Mouse (Mus musculus): ENCODE results near the gene Prkg2. TPM values are rescaled to one million over a fixed set of nuclear protein-coding genes. Genes with fewer than 3 reads are reported as not detected.
A peak's percentile ranks its signal among the peaks of the same experiment; 100 is the strongest.

The Prkg2 gene
- 10 to 100 TPM; 13.8 to 16.5 TPM for total RNA-seq (2021)

DNA sequence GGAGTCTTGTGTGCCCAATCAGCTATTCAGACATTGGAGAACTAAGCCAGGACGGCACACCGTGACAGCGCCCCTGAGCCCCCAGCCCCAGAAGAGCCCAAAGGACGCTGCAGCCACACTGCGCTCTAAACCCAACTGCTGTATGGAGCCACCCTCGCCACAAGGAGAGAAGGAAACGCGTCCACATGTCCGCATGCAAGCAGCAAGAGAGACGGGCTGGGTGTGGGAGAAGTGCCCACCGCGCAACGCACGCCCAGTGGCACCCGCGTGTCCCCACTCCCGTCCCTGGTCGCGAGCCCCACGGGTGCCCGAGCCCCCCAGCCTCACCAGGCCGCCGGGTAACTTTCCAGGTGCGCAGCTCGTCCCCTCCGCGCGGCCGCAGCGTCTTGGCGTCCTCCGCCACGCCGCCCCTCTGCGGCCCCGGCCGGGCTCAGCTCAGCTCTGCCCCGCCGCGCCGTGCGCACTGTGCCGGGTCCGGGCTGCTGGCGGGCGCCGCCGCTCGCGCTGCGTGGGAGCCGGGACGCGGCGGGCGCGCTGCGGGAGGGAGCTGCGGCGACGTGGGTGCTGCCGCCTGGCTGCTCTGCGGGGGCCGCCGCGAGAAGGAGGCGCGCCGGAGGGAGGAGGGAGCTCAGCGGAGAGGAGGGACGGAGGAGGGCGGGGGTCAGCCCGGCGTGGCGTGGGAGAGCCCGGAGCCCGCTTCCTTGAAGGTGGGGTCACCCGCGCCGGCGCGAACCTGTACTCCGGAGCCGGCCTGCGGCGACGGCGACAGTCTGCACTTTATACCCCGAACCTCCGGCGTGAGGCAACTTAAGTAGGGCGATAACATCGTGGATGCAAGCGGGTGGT lies at the start of gene Prkg2:
Gene Prkg2, minus strand, starts transcription at position 756 of the 846 bp plus-strand sequence.
- DNase-seq (ENCODE audit: low spot score in 2 of 2), result peak; percentile 57 to 66
- intact Hi-C loops (cut with DNase I), result loop anchor here (10.0 kb wide), 1 partner anchor 132 kb away; no protein-coding TSS in a partner anchor

- intact Hi-C loops (cut with DNase I), result no loop called here
- DNase-seq (ENCODE audit: low spot score in 2 of 2), result peak in 1 of 2 experiments; percentile 7
Observed at GRCm38 (mm10) chr5:99083955-99084354, 46.8 kb upstream of the Prkg2 start.

DNA sequence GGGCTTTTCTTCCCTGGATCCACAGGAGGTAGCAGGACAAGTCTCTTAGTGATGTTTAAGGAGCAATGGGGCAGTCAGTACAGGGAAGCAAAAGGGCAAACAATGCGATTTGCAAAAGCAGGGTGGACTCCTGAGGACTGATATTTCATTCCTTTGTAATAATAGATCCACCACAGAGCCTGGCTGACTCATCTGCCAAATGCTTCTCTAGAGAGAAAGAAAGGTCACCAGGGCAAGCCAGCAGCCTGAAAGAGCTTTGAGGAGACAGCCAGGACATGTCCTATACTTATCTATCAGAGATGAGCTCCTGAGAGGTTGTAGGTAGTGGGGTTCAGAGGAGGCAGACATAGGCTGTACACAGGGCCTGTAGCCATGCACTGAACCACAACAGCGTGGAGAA lies 41.2 kb upstream of the Prkg2 start:
- DNase-seq (ENCODE audit: low spot score in 2 of 2), result no peak
- intact Hi-C loops (cut with DNase I), result no loop called here

- DNase-seq (ENCODE audit: low spot score in 2 of 2), result no peak
- intact Hi-C loops (cut with DNase I), result no loop called here
Observed at GRCm38 (mm10) chr5:99068391-99068790, 31.2 kb upstream of the Prkg2 start.

GRCm38 (mm10) chr5:99062582-99062981 lies 25.4 kb upstream of the Prkg2 start:
- intact Hi-C loops (cut with DNase I), result no loop called here
- no peak for DNase-seq (ENCODE audit: low spot score in 2 of 2)

GRCm38 (mm10) chr5:99039021-99039420 lies 1.9 kb upstream of the Prkg2 start:
- intact Hi-C loops (cut with DNase I), result loop anchor here (10.0 kb wide), 1 partner anchor 134 kb away; no protein-coding TSS in a partner anchor
- DNase-seq (ENCODE audit: low spot score in 2 of 2), result no peak

- intact Hi-C loops (cut with DNase I), result loop anchor here (10.0 kb wide), 1 partner anchor 133 kb away; no protein-coding TSS in a partner anchor
- peak in 1 of 2 experiments; percentile 14 for DNase-seq (ENCODE audit: low spot score in 2 of 2)
Observed at GRCm38 (mm10) chr5:99037442-99037811, 276 bp upstream of the Prkg2 start.

DNA sequence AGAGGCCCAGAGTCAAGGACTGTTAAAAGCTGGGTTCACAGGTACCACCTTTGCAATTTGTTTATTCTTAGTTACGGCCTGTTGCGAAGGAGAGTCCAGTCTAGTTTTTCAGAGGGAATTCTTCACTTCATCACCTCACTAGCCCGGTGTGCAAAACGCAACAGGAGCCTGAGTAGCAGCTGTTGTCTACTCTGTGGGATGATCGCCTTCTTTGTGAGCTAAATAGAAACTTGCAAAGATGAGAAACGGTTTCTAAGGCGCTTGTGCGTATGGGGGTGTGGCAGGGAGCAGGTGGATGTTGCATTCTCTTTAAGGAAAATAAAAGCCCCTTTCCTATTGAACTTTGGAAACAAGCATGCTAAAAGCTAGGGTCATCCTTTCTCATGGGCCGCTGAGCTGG lies 1.2 kb downstream of the Prkg2 start:
- intact Hi-C loops (cut with DNase I), result loop anchor here (10.0 kb wide), 1 partner anchor 131 kb away; no protein-coding TSS in a partner anchor

GRCm38 (mm10) chr5:99031551-99032149 lies 5.5 kb downstream of the Prkg2 start:
- intact Hi-C loops (cut with DNase I), result loop anchor here (5.0 to 10.0 kb wide), 2 partner anchors 84 to 127 kb away; no protein-coding TSS in a partner anchor
- peak in 1 of 2 experiments; percentile 69 for DNase-seq (ENCODE audit: low spot score in 2 of 2)

More for the DNA sequence above, 1.2 kb downstream of the Prkg2 start:
- peak in 1 of 2 experiments; percentile 34 for DNase-seq (ENCODE audit: low spot score in 2 of 2)

- intact Hi-C loops (cut with DNase I), result no loop called here
- DNase-seq (ENCODE audit: low spot score in 2 of 2), result no peak
Observed at GRCm38 (mm10) chr5:99026343-99026742, 10.8 kb downstream of the Prkg2 start.

GRCm38 (mm10) chr5:99019709-99020108 lies 17.4 kb downstream of the Prkg2 start:
- peak; percentile 67 to 88 for DNase-seq (ENCODE audit: low spot score in 2 of 2)
- intact Hi-C loops (cut with DNase I), result no loop called here

GRCm38 (mm10) chr5:99015140-99015539 lies 22.0 kb downstream of the Prkg2 start:
- DNase-seq (ENCODE audit: low spot score in 2 of 2), result no peak
- intact Hi-C loops (cut with DNase I), result no loop called here

- no peak for DNase-seq (ENCODE audit: low spot score in 2 of 2)
- intact Hi-C loops (cut with DNase I), result no loop called here
Observed at GRCm38 (mm10) chr5:99010448-99011151, 26.6 kb downstream of the Prkg2 start.

- no peak for DNase-seq (ENCODE audit: low spot score in 2 of 2)
- intact Hi-C loops (cut with DNase I), result no loop called here
Observed at GRCm38 (mm10) chr5:98998104-98998503, 39.0 kb downstream of the Prkg2 start.

DNA sequence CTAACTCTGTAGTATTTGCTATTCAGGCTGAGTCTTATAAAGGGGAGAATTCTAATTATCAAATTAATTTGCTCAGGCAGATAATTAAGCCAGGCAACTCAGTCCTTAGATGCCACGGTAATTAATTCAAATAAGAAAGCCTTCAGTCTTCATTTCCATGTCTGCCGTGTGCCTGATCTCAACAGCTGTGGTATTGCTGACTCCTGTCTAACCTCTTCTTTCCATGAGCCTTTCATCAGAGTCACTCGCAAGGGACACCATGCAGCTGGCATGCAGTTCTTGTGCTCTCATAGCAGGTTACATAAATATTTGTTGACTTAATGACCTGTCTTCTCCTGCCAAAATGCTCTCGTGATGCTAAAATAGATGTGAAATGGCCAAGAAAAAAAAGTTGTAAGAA lies 41.4 kb downstream of the Prkg2 start:
- intact Hi-C loops (cut with DNase I), result no loop called here

GRCm38 (mm10) chr5:98991600-98991999 lies 45.6 kb downstream of the Prkg2 start:
- DNase-seq (ENCODE audit: low spot score in 2 of 2), result no peak
- intact Hi-C loops (cut with DNase I), result no loop called here

More for the DNA sequence above, 41.4 kb downstream of the Prkg2 start:
- DNase-seq (ENCODE audit: low spot score in 2 of 2), result no peak

- intact Hi-C loops (cut with DNase I), result no loop called here
- no peak for DNase-seq (ENCODE audit: low spot score in 2 of 2)
Observed at GRCm38 (mm10) chr5:98987634-98988033, 49.5 kb downstream of the Prkg2 start.

DNA sequence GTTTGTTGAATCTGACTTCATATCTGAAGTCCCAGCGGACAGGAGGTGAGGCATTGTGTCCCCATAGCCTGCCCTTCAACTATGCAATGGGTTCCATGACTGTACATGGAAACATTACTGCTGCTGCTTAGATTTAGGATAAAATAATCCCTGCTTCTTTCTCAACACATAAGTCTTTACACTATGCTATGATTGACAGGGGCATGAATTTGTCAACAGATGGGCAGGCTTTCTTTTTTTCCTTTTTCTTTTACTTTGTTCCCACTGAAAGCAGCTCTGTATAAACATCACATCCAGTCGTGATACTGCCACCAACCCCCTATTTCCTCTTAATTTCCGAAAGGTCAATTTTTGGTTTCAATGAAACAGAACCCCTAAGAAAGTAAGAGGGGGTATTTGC lies 50.0 kb downstream of the Prkg2 start:
- no peak for DNase-seq (ENCODE audit: low spot score in 2 of 2)
- intact Hi-C loops (cut with DNase I), result no loop called here

DNA sequence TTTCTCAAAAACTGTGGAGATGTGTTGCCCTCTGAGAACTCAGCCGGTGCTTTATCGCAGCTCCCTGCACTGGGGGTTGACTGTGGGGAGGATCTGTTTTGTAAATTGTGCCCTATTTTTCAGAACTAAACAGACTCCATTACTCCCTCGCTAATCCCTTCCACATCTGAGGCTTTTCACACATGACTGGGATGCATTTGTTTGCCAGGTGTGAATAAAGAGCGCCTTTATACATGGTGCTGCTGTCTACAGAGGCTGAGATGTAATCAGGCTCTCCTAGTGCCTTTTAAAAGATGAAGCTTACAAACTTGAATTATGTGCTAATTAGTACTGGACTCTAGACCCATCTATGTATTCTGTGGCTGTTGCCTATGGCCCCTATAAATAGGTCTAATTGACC lies 50.7 kb downstream of the Prkg2 start:
- DNase-seq (ENCODE audit: low spot score in 2 of 2), result no peak
- intact Hi-C loops (cut with DNase I), result no loop called here

GRCm38 (mm10) chr5:98986011-98986410 lies 51.1 kb downstream of the Prkg2 start:
- no peak for DNase-seq (ENCODE audit: low spot score in 2 of 2)
- intact Hi-C loops (cut with DNase I), result no loop called here

Measured in left cerebral cortex, postnatal 25 days (tissue).